Mouse (Mus musculus) hematopoietic multipotent progenitor cell, adult 10-12 weeks (in vitro differentiated cells): ENCODE data around the gene Gm14698. TPM values are rescaled to one million over a fixed set of nuclear protein-coding genes. Genes with fewer than 3 reads are reported as not detected.

Source experiments
- polyA plus RNA-seq: library from polyadenylated mRNA; stranded (reverse); fragments of >175 nt; gene quantifications from 2 replicates; pipeline ENCODE4 v1.2.3, GENCODE M21; 2012; ENCODE audit warnings: low replicate concordance

Gm14698 gene
- polyA plus RNA-seq, result 0.08 and 1.0 TPM in 2 replicates

DNA sequence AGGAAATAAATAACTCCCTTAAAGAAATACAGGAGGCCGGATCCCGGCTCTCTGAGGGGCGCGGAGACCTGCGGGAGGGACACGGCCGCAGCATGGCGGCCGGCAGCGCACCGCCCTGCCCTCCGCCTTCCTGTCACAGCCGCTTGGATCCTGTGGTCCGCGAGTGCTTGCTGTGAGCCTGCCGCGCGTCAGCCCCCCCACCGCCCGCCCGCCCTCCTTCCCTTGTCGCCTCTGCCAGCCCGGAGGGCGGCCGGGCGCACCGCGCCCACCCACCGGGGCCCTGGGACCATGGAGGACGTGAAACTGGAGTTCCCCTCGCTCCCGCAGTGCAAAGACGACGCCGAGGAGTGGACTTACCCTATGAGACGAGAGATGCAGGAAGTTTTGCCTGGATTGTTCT lies at the start of gene Gm14698:
Gene Gm14698, plus strand, starts transcription at position 35 of the 400 bp plus-strand sequence.

Other genes with a start within 250 kb of the Gm14698 start
- 18.7 and 19.2 TPM in 2 replicates for gene Fmr1, start 142.6 kb upstream of the Gm14698 start, polyA plus RNA-seq
- gene Fmr1nb, start 59.3 kb upstream of the Gm14698 start, polyA plus RNA-seq, result not detected in 2 replicates
- gene Gm6812, start 72.0 kb downstream of the Gm14698 start, polyA plus RNA-seq, result not detected in 2 replicates